10 mouse cellular contexts compared by ENCODE assay signal in the genomic region with DNA sequence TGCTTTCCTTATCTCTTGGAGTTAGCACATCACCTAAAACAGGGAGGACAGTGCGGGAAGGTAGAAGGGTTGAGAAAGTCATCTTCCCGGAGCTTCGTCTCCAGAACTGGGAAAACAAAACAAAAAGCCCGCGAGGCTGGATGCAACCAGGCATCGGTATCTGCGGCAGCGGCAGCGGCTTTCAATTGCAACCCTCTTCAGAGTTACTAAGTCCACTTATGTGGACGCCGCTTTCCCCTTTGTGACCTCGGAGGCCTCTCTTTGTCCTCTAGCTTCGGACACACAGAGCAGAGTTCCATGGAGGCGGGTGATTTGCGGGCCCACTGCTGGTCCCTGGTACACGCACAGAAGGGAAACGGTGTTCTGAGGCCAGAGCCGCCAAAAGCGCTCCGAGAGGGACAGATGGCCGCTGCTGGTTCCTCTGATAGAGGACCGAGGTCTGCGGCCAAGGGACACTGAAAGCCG. TPM values are rescaled to one million over a fixed set of nuclear protein-coding genes. Genes with fewer than 3 reads are reported as not detected.
DNase-seq lines count a peak whose midpoint lies in the region; ATAC-seq and TF ChIP-seq lines count a peak whose summit lies in the region.
"Had no signal": no experiment of that assay in that cellular context is flagged by ENCODE, and none has a peak within 500 bp of the region (broad histone marks: within the 10 kb centered on the region; RNA-seq: fewer than 3 reads in every experiment).

No protein-coding gene starts in this region.

- H3K4me2 ChIP-seq in heart, postnatal 0 days (ENCODE audit: low read depth, low read length), result peak overlapping the region; percentile 10
- H3K4me2 ChIP-seq in intestine, postnatal 0 days (replicated peaks; ENCODE audit: low read depth), result 0 out of 2 replicates have a peak overlapping the region, but pooled peaks have one; percentile 9

- no peak for TF ChIP-seq CTCF in heart, postnatal 0 days (IDR thresholded peaks at IDR 0.05; ENCODE audit: low read depth)
- TF ChIP-seq CTCF in intestine, postnatal 0 days (IDR thresholded peaks at IDR 0.05; ENCODE audit: low read depth), result no peak

- no peak overlapping the region for H3K9ac ChIP-seq in heart, postnatal 0 days (replicated peaks; ENCODE audit: low read depth, low read length)
- no peak overlapping the region for H3K9ac ChIP-seq in intestine, postnatal 0 days (ENCODE audit: low read depth, low read length)

- DNase-seq in heart, postnatal 0 days (ENCODE audit: low spot score), result no peak
- no peak for DNase-seq in heart, adult 9 months (ENCODE audit: low spot score in 2 of 2)
- peak; percentile 92 for DNase-seq in brain, adult 2 months (ENCODE audit: low read depth, low spot score)
- peak; percentile 83 to 85 for DNase-seq in cerebellum, postnatal 36 days
- no peak for DNase-seq in urinary bladder, postnatal 10 days (ENCODE audit: low spot score)
- no peak for DNase-seq in adrenal gland, postnatal 14 days
- DNase-seq in natural killer cell, adult 2 months (ENCODE audit: low spot score in 2 of 2), result no peak
- DNase-seq: kidney, postnatal 36 days; lung, adult 18-20 months had no signal

- WGBS in heart, postnatal 0 days, result 1% methylated on average over 24 of the region's 24 CpGs
- WGBS in intestine, postnatal 0 days, result under 1% methylated on average over 24 of the region's 24 CpGs

- H3K9me3 ChIP-seq in heart, postnatal 0 days (replicated peaks; ENCODE audit: control insufficient read depth, low read length), result no peaks in the 10 kb centered on the region
- H3K9me3 ChIP-seq in intestine, postnatal 0 days (ENCODE audit: control insufficient read depth), result no peaks in the 10 kb centered on the region

- H3K4me1 ChIP-seq in heart, postnatal 0 days (ENCODE audit: control insufficient read depth, insufficient read depth), result peaks cover 6% of the 10 kb centered on the region
- H3K4me1 ChIP-seq in intestine, postnatal 0 days (replicated peaks; ENCODE audit: control insufficient read depth, insufficient read depth, low read length), result no peaks in the 10 kb centered on the region; the same call in 1 of the 2 replicates

- no peak for TF ChIP-seq EP300 in heart, postnatal 0 days (IDR thresholded peaks at IDR 0.05; ENCODE audit: low read depth)

- no peak overlapping the region for H3K27ac ChIP-seq in heart, postnatal 0 days (ENCODE audit: low read depth)
- H3K27ac ChIP-seq in intestine, postnatal 0 days (ENCODE audit: low read depth, low read length), result no peak overlapping the region

- H3K4me3 ChIP-seq in heart, postnatal 0 days (ENCODE audit: low read depth, low read length), result peak overlapping the region; percentile 15
- peak overlapping the region; percentile 16 for H3K4me3 ChIP-seq in intestine, postnatal 0 days (ENCODE audit: low read depth, low read length)

- peaks cover 99% of the 10 kb centered on the region for H3K27me3 ChIP-seq in heart, postnatal 0 days (ENCODE audit: control insufficient read depth, insufficient read depth, low read length)
- H3K27me3 ChIP-seq in intestine, postnatal 0 days (replicated peaks; ENCODE audit: control insufficient read depth, insufficient read depth, low read length), result peaks cover 94% of the 10 kb centered on the region

- no peaks in the 10 kb centered on the region for H3K36me3 ChIP-seq in heart, postnatal 0 days (replicated peaks; ENCODE audit: control insufficient read depth, insufficient read depth, low read length)
- no peaks in the 10 kb centered on the region for H3K36me3 ChIP-seq in intestine, postnatal 0 days (ENCODE audit: control insufficient read depth, insufficient read depth)

- no peak for ATAC-seq in heart, postnatal 0 days (ENCODE audit: insufficient read depth, low read depth)
- ATAC-seq in intestine, postnatal 0 days, result no peak

RNA-seq across cellular contexts. Expression of gene En2, which starts 3.5 kb away (rescaled TPM):
- total RNA-seq in heart, postnatal 0 days (2014; rRNA removed; ENCODE audit: low replicate concordance), result not detected in 2 replicates
- polyA plus RNA-seq in heart, postnatal 0 days (2015; fragmentation: Nextera tagmentation; extraction: Ambion mirVana), result not detected in 2 replicates
- polyA plus RNA-seq in intestine, postnatal 0 days (2015; fragmentation: Nextera tagmentation; extraction: Ambion mirVana), result not detected in 2 replicates
- 0.19 and 0.30 TPM in 2 replicates for total RNA-seq in adrenal gland, postnatal 14 days (2021)

Comparison
In these comparisons a context has a peak if more than half of its experiments do, and no peak if none do; other contexts are left out.
1. DNase-seq: peak in brain, adult 2 months (single experiment) and cerebellum, postnatal 36 days (2 of 2); none in heart, postnatal 0 days (single experiment), heart, adult 9 months (0 of 2), urinary bladder, postnatal 10 days (single experiment), adrenal gland, postnatal 14 days (single experiment) and natural killer cell, adult 2 months (0 of 2).